Mouse (Mus musculus) limb, embryonic 14.5 days (tissue): Measurements from ENCODE around the gene Macrod2. TPM values are rescaled to one million over a fixed set of nuclear protein-coding genes. Genes with fewer than 3 reads are reported as not detected.

Source experiments
- ATAC-seq: fragments of 200-750 bp; cut with Nextera tagmentation; 2 replicates; pipeline ENCODE4 v1.8.0; 2017; ENCODE audit warnings: low read depth, moderate number of reproducible peaks, moderate TSS enrichment; ENCODE audit not compliant: low FRiP score
- DNase-seq: peaks from one replicate; pipeline ENCODE4 v3.0.0-alpha.2; 2015; ENCODE audit warnings: low spot score
- H3K27ac ChIP-seq: fragments of 300-500 bp; sonication (generic); replicated peaks from 2 replicates; pipeline ENCODE4 v1.5.1; 2014; ENCODE audit warnings: low read depth, mild to moderate bottlenecking, low read length, moderate library complexity, mixed read lengths
- H3K27me3 ChIP-seq: fragments of 300-500 bp; sonication (generic); 2 replicates; pipeline ENCODE4 v1.6.1; 2014; ENCODE audit warnings: low read length, mixed read lengths; ENCODE audit not compliant: control insufficient read depth, insufficient read depth
- H3K36me3 ChIP-seq: fragments of 300-500 bp; sonication (generic); 2 replicates; pipeline ENCODE4 v1.6.1; 2014; ENCODE audit warnings: mild to moderate bottlenecking, low read length, moderate library complexity, mixed read lengths; ENCODE audit not compliant: control insufficient read depth, insufficient read depth
- H3K4me1 ChIP-seq: fragments of 300-500 bp; sonication (generic); 2 replicates; pipeline ENCODE4 v1.6.1; 2014; ENCODE audit warnings: antibody characterized with exemption, low read length, mixed read lengths; ENCODE audit not compliant: control insufficient read depth, insufficient read depth
- H3K4me2 ChIP-seq: fragments of 300-500 bp; sonication (generic); replicated peaks from 2 replicates; pipeline ENCODE4 v1.6.1; 2014; ENCODE audit warnings: low read depth, mild to moderate bottlenecking, low read length, moderate library complexity; ENCODE audit not compliant: severe bottlenecking
- H3K4me3 ChIP-seq: fragments of 300-500 bp; sonication (generic); replicated peaks from 2 replicates; pipeline ENCODE4 v1.5.1; 2014; ENCODE audit warnings: low read length
- H3K9ac ChIP-seq: fragments of 300-500 bp; sonication (generic); 2 replicates; pipeline ENCODE4 v1.6.1; 2014; ENCODE audit warnings: mild to moderate bottlenecking, low read depth, low read length, moderate library complexity; ENCODE audit not compliant: severe bottlenecking
- H3K9me3 ChIP-seq: fragments of 300-500 bp; sonication (generic); 2 replicates; pipeline ENCODE4 v1.6.1; 2016; ENCODE audit warnings: low read length; ENCODE audit not compliant: control insufficient read depth
- POLR2A ChIP-seq: fragments of 200-500 bp; IDR thresholded peaks from 2 replicates; pipeline ENCODE4 v1.8.0; 2012; ENCODE audit warnings: inconsistent platforms, mild to moderate bottlenecking, moderate library complexity, borderline replicate concordance; ENCODE audit not compliant: insufficient read depth, insufficient read length; ENCODE audit errors: extremely low read depth
- WGBS: fragments of 180-500 bp; shearing (Covaris S2); extraction: QIAGEN DNeasy Blood & Tissue Kit; methylation state at CpG from one replicate; pipeline ENCODE4 v1.1.7; 2014; 5-methylcytosine and 5-hydroxymethylcytosine counted together
- polyA plus RNA-seq, 2 experiments: library from polyadenylated mRNA; depleted of rRNA in 1 of 2; stranded (reverse) in 1 of 2; unstranded in 1 of 2; fragments of >200 nt; fragmentation: Nextera tagmentation in 1 of 2; extraction: Ambion mirVana in 1 of 2; gene quantifications; 2 replicates each; pipeline versions ENCODE4 v1.2.1 to v1.2.3; 2012 to 2014

Macrod2 gene
- polyA plus RNA-seq (2012; rRNA removed), result 5.4 and 8.5 TPM in 2 replicates
- 24.5 and 28.9 TPM in 2 replicates for polyA plus RNA-seq (2014; fragmentation: Nextera tagmentation; extraction: Ambion mirVana)

- H3K27me3 ChIP-seq, result 0 out of 2 replicates have a peak, but pooled peaks cover 8% of the 10 kb centered on the region
- no peaks in the 10 kb centered on the region for H3K4me1 ChIP-seq
- no peaks in the 10 kb centered on the region for H3K9me3 ChIP-seq
- peak; percentile 99 for ATAC-seq
- H3K36me3 ChIP-seq, result no peaks in the 10 kb centered on the region
- peak; percentile 59; the same call in 1 of the 2 replicates for TF ChIP-seq POLR2A
- peak within 1 kb of the TSS; percentile 75 for H3K4me3 ChIP-seq
- peak; percentile 97 for DNase-seq
- H3K9ac ChIP-seq, result peak within 1 kb of the TSS; percentile 66
- WGBS, result under 1% methylated on average over 42 of the region's 47 CpGs
- H3K4me2 ChIP-seq, result peak within 1 kb of the TSS; percentile 96
- no peak within 1 kb of the TSS for H3K27ac ChIP-seq
Observed at GRCm38 (mm10) chr2:140395179-140395578, at the start of gene Macrod2. Gene Macrod2 (plus strand): TSS chr2:140395309.

- TF ChIP-seq POLR2A, result no peak
- no peaks in the 10 kb centered on the region for H3K4me1 ChIP-seq
- ATAC-seq (no peak), DNase-seq (no peak)
- WGBS, result 67% methylated on average over 2 of the region's 2 CpGs
- no peak overlapping the region for H3K4me2 ChIP-seq
- H3K4me3 ChIP-seq, result no peak overlapping the region
- no peaks in the 10 kb centered on the region for H3K9me3 ChIP-seq
- H3K36me3 ChIP-seq, result no peaks in the 10 kb centered on the region
- H3K9ac ChIP-seq, result no peak overlapping the region
- H3K27ac ChIP-seq, result no peak overlapping the region
- no peaks in the 10 kb centered on the region for H3K27me3 ChIP-seq
Observed at GRCm38 (mm10) chr2:140359905-140360304, 35.2 kb upstream of the Macrod2 start.

GRCm38 (mm10) chr2:140364804-140365203, 30.3 kb upstream of the Macrod2 start:
- H3K4me3 ChIP-seq, result no peak overlapping the region
- WGBS, result 88% methylated on average over 1 of the region's 1 CpGs
- H3K9ac ChIP-seq, result no peak overlapping the region
- TF ChIP-seq POLR2A, result no peak
- H3K36me3 ChIP-seq, result no peaks in the 10 kb centered on the region
- ATAC-seq (no peak), DNase-seq (no peak)
- H3K4me2 ChIP-seq, result no peak overlapping the region
- H3K27ac ChIP-seq, result no peak overlapping the region
- H3K27me3 ChIP-seq, result no peaks in the 10 kb centered on the region
- H3K4me1 ChIP-seq, result no peaks in the 10 kb centered on the region
- no peaks in the 10 kb centered on the region for H3K9me3 ChIP-seq

GRCm38 (mm10) chr2:140389525-140389924, 5.6 kb upstream of the Macrod2 start, which contains the start of gene Sel1l2:
Gene Sel1l2 (minus strand): TSS chr2:140389706.
- Histone ChIP-seq H3K27me3 (no peaks in the 10 kb centered on the region), H3K9me3 (no peaks in the 10 kb centered on the region), H3K9ac (no peak within 1 kb of the TSS), H3K4me1 (no peaks in the 10 kb centered on the region), H3K4me2 (no peak within 1 kb of the TSS), H3K27ac (no peak within 1 kb of the TSS), H3K36me3 (no peaks in the 10 kb centered on the region), H3K4me3 (no peak within 1 kb of the TSS)
- TF ChIP-seq POLR2A, result no peak
- DNase-seq, result no peak
- 35% methylated on average over 4 of the region's 4 CpGs for WGBS
- ATAC-seq, result no peak

GRCm38 (mm10) chr2:140395744-140396231, 679 bp downstream of the Macrod2 start:
- peak overlapping the region; percentile 66 for H3K9ac ChIP-seq
- peak overlapping the region; percentile 96 for H3K4me2 ChIP-seq
- no peaks in the 10 kb centered on the region for H3K9me3 ChIP-seq
- ATAC-seq (peak; percentile 50), DNase-seq (no peak)
- H3K36me3 ChIP-seq, result no peaks in the 10 kb centered on the region
- H3K27me3 ChIP-seq, result 0 out of 2 replicates have a peak, but pooled peaks cover 8% of the 10 kb centered on the region
- no peak for TF ChIP-seq POLR2A
- H3K4me3 ChIP-seq, result peak overlapping the region; percentile 75
- H3K4me1 ChIP-seq, result no peaks in the 10 kb centered on the region
- whole genome bisulfite sequencing, result 0% methylated on average over 17 of the region's 58 CpGs
- no peak overlapping the region for H3K27ac ChIP-seq
